Mouse (Mus musculus) frontal cortex, postnatal 14 days (tissue): ENCODE data around the gene Bach2.

ENCODE experiments used
- DNase-seq, 2 experiments: peaks; one replicate each; pipeline ENCODE4 v3.0.0; 2022; ENCODE audit warnings: low spot score in 2 of 2

Bach2 gene

GRCm38 (mm10) chr4:32238366-32238854, at the start of gene Bach2:
Bach2 (plus strand) TSS chr4:32238804.
- DNase-seq, result peak; percentile 79 to 87

- no peak for DNase-seq
These were observed 49.1 kb upstream of the Bach2 start for GRCm38 (mm10) chr4:32189416-32190036.

- no peak for DNase-seq
These were observed 48.1 kb upstream of the Bach2 start for GRCm38 (mm10) chr4:32190506-32190905.

- no peak for DNase-seq
These were observed 42.4 kb upstream of the Bach2 start for GRCm38 (mm10) chr4:32195945-32196921.

- DNase-seq, result no peak
These were observed 40.6 kb upstream of the Bach2 start for GRCm38 (mm10) chr4:32198031-32198430.

- no peak for DNase-seq
These were observed 40.0 kb upstream of the Bach2 start for GRCm38 (mm10) chr4:32198589-32198988.

- peak; percentile 23 to 30 for DNase-seq
These were observed 39.4 kb upstream of the Bach2 start for GRCm38 (mm10) chr4:32199156-32199555.

GRCm38 (mm10) chr4:32201114-32201513, 37.5 kb upstream of the Bach2 start:
- DNase-seq, result no peak

GRCm38 (mm10) chr4:32202362-32202761, 36.2 kb upstream of the Bach2 start:
- DNase-seq, result no peak

GRCm38 (mm10) chr4:32204819-32205218, 33.8 kb upstream of the Bach2 start:
- DNase-seq, result no peak

- no peak for DNase-seq
These were observed 32.8 kb upstream of the Bach2 start for GRCm38 (mm10) chr4:32205825-32206224.

- no peak for DNase-seq
These were observed 28.6 kb upstream of the Bach2 start for GRCm38 (mm10) chr4:32209995-32210394.

- no peak for DNase-seq
These were observed 28.0 kb upstream of the Bach2 start for GRCm38 (mm10) chr4:32210424-32211184.

GRCm38 (mm10) chr4:32212593-32212992, 26.0 kb upstream of the Bach2 start:
- DNase-seq, result no peak

- DNase-seq, result no peak
These were observed 22.1 kb upstream of the Bach2 start for GRCm38 (mm10) chr4:32216466-32216865.

GRCm38 (mm10) chr4:32217016-32217415, 21.6 kb upstream of the Bach2 start:
- DNase-seq, result no peak

GRCm38 (mm10) chr4:32217593-32217992, 21.0 kb upstream of the Bach2 start:
- peak; percentile 34 to 47 for DNase-seq

- DNase-seq, result no peak
These were observed 20.2 kb upstream of the Bach2 start for GRCm38 (mm10) chr4:32218371-32218770.

- no peak for DNase-seq
These were observed 19.0 kb upstream of the Bach2 start for GRCm38 (mm10) chr4:32219428-32220128.

GRCm38 (mm10) chr4:32220129-32220491, 18.5 kb upstream of the Bach2 start:
- no peak for DNase-seq

GRCm38 (mm10) chr4:32220961-32221360, 17.6 kb upstream of the Bach2 start:
- DNase-seq, result no peak
